Mouse (Mus musculus): ENCODE results near the gene Lrrc45.
A peak's percentile ranks its signal among the peaks of the same experiment; 100 is the strongest.
"Not testable (repeated sequence)": the region's sequence is repeated elsewhere in the genome, so short reads cannot be mapped to it uniquely, and the experiment has no call there.

Lrrc45 gene

DNA sequence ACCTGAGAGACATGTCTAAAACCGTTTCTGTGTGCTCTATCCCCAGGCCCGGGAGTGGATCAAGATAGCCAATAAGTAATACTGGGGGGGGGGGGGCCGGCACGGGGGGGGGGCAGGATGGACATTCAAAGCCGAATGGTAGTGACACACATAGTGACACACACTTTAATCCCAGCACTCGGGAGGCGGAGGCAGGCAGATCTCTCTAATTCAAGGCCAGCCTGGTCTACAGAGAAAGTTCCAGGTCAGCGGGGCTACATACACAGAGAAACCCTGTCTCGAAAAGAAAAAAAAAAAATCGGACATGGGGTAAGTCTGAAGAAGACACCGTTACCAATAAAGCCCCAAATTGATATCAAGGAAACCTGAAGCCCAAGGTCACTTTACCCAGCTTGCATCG, 13.8 kb downstream of the Lrrc45 start:
- DNase-seq (ENCODE audit: low spot score), result no peak

DNA sequence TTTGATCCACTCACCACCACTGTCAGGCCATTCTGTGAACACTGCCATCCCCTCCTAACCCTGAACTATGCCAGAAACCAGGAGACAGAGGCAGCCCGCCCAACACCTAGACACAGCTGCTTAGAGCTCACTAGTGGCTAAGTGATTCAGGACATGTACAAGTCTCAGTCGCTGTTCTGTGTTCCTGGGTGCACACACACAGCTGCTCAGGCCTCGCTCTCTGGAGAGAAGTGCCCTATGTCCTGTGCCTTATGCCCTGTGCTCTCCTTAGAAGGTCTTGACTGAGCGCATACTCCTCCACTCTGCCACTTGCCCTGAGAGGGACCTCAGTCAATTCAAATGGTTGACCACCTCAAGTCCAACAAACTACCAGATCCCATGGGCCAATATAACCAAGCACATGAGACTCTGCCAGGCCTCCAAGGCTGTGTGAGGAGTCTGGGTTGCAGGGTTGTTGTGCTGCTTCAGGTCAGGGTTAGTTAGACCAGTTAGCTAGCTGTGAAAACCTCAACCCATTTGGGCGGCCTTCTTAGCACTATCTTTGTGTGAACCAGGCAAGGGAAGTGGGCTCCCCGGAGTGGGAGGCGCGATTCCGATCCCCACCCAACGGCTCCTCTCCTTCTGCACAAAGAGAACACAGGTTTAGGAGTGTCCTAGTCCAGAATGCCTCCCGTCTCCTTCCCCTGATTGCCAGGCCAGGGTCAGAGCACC, 15.0 kb downstream of the Lrrc45 start:
- DNase-seq (ENCODE audit: low spot score), result no peak

DNA sequence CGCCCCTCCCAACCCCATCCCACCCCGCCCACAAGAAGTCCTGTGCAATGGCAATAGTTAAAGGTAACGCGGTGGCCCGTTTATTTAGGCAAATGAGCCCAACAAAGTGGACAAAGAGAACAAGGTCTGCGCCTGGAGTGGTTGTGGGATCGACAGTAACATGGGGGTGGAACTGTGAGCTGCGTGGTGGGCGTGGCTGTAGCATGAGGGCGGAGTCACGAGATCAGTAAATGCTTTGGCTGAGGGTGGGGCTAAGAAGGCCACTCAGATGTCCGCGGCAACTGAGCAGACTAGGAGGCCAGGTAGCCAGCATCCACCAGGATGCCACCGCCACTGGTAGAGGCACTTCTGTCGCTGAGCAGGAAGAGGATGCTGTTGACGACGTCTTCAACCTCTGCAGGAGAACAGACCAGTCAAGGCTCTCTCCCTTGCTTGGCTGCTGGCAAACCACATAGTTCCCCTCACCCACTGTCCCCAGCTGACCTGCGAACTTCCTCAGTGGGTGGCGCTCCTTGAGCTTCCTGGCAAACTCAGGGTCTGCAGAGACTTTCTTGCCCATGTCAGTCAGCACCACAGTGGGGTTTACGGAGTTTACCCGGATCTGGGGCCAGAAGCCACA, 15.8 kb downstream of the Lrrc45 start:
- DNase-seq (ENCODE audit: low spot score), result not testable (repeated sequence)

DNA sequence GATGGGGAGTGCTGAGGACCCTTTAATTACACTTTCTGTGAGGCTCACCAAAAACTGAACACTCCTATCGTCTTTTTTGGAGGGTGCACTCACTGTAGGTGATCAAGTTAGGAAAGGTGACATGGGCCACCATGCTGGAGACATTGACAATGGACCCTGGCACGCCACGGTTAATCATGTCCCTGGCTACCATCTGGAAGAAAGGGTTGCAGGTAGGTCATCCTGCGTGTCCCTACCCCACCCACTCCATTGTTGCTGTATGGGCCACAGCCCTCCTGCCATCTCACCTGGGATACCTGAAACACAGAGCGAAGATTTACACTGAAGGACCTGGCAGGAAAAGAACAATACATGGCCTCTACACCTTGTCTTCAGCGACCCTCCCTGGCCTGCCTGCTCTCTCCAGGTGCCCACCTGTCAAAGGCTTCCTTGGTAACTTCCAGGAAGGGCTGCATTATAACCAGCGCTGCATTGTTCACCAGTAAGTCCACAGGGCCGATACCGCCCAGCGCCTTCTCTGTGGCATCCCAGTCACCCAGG, 16.7 kb downstream of the Lrrc45 start:
- DNase-seq (ENCODE audit: low spot score), result no peak

DNA sequence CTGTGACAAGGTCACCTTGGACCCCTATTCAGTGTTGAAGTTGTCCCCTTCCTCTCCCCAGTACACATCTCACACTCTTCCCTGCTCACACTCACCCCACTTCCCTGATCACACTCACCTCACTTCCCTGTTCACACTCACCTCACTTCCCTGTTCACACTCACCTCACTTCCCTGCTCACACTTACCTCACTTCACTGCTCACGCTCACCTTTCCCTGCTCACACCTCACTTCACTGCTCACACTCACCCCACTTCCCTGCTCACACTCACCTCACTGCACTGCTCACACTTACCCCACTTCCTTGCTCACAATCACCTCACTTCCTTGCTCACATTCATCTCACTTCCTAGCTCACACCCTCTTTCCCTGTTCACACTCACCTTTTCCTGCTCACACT, 17.7 kb downstream of the Lrrc45 start:
- DNase-seq (ENCODE audit: low spot score), result no peak

DNA sequence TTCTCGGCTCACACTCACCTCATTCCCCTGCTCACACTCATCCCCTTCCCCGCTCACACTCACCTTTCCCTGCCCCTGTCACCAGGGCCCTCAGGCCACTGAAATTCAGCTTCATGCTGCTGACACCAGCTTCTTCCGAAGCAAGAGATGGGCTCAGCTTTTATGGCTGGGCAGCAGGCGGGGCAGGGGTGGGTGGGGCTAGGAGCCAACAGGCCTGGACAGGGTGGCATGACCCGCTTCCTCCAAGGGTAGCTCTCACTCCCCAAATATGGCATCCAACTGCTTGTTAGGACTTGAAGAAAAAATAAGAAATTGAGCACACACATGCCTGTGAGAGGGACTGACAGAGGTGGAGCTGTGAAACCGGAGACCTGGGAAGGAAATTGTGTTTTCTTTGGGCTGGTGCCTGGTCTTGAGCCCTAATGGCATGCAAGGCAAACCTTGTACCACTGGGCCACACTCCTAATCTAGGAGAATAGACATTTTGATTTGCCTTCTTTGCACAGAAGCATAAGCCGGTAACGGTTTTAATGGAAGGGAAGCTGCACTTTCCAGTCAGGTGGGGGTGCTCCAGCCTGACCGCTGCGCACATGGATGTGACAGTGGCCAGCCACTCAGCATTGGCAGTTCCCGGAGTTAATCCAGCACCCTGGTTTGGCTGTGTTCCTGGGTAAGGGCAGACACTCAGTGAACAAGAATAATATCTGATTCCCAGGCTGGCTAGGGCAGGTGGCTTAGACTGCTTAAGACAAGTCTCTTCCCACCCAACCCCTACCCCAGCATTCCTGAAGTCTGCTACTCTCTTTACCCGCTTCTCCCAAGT, 18.3 kb downstream of the Lrrc45 start, which contains the start of gene Cbr2:
TSS of gene Cbr2 (minus strand) at position 257 of the 823 bp plus-strand sequence.
- DNase-seq (ENCODE audit: low spot score), result no peak

DNA sequence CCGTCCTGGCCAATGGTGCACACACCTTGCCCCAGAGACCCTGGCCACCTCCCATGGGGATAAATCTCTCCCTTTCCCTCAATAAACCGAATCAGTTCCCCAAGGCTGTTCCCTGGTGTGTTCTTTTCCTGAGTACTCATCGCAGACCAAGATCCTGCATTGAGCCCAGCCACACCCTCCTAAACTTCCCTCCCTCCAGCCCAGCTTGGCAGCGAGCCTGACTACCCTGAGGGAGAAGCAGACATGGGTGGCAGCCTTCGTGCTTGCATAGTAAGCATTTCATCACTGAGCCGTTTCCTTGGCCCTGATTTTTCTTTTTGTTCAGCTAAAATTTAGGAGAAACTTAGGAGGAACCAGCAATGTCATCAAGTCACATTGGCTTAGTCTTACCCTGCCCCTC, 19.8 kb downstream of the Lrrc45 start:
- DNase-seq (ENCODE audit: low spot score), result peak; percentile 57

DNA sequence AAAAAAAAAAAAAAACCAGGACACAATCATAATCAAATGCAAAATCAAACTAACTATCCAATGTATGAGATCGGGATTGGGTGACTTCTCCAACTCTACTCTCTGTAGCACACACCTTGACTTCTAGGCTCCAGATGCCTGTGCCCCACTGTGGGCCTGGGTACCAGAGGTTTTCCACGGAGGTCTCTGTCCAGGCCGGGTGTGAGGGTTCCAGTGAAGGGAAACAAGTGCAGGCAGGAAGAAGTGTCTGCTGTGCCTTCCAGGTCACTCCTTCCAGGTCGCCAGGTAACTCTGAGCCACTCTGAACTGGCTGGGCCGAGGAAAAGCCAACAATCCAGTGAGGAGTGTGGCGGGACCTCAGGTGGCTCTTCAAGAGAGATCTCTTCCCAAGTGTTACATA, 22.7 kb downstream of the Lrrc45 start:
- no peak for DNase-seq (ENCODE audit: low spot score)

DNA sequence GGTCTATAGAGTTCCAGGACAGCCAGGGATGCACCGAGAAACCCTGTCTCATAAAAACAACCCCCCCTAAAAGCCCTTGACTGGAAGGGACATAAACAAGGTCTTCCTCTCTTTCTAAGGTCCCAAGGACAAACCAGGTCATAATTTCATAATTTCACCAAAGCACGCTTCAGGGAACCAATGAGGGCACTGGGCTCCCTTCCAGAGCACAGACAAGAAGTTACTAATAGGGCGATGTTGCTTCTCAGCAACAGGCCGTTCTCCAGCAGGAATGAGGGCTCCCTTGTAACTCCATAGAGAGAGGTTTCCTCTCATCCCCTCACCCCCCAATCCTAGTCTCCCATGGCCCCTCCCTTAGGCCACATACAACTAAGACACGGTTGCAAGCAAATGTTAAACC, 27.3 kb downstream of the Lrrc45 start:
- no peak for DNase-seq (ENCODE audit: low spot score)

DNA sequence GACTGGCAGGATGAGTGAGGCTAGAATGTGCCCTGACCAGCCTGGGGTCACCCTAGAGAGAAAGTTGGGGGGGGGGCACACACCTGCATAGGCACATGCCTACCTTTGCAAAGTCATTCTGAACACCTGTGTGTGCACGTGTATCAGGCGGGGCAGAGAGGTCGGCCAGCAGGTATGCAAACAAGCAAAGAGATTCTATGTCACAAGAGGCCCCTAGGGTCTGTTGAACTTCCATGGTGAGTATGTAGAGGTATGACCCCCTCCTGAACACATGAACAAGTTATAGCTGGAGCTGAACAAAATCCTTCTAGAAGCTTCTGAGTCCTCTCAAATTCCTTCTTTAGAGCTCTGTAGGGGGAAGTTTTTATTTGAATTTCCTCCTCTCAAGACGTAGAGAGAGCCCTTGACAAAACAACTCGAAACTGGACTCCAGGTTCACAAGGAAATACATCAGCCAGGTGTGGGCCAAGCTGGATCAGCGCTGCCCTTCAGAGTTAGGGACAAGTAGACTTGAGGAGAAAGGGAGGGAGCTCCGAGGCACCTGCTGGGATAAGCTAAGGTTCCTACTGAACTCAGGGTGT, 30.5 kb downstream of the Lrrc45 start:
- DNase-seq (ENCODE audit: low spot score), result no peak

DNA sequence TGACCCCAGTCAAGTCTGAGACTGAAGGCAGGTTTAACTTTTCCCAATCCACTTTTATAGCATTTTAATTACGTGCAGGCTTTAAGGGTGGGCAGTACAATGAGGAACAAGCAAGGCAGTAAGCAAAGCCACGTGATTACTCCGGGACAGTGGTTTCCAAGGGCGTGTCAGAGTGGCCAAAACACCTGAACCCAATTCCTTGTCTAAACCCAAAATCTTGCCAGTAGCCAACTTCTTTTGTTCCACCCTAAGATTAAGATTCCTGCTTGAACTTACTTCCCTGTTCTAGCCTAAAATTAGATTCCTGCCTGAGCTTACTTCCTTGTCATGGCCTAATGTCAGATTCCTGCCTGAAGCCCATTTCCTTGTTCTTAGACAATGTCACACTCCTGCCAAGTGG, 34.2 kb downstream of the Lrrc45 start:
- DNase-seq (ENCODE audit: low spot score), result no peak

DNA sequence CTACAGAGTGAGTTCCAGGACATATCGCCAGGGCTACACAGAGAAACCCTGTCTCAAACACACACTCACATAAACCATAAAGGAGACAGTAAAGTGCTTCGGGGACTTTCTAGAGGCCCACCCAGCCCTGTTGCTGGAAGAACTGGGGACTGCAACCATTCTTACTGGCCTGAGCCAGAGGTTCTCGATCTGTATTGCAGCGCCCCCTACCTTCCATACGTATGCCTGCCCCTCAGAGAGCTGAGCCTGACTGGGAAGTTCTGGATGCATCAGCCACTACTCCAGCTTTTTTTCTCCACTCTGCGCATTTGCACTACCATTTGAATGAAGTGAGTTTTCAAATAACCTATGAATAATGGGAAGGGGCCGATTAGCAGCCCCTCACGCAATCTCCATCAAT, 35.7 kb downstream of the Lrrc45 start:
- DNase-seq (ENCODE audit: low spot score), result no peak

DNA sequence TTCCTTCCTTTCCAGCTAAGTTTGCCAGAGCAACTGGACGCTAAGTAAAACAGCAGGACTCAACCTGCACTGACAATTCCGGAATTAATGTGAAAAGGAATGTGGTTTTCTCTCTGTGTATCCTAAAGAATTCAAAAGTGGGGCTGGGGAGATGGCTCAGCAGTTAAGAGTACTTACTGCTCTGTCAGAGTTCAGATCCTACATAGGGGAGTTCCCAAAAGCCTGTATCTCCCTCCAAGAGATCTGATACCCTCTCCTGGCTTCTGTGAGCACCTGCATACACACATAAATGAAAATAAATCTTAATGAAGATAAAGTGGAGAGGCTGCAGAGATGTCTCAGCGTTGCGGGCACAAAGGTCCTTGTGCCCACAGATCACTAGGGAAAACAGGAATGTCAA, 37.9 kb downstream of the Lrrc45 start:
- no peak for DNase-seq (ENCODE audit: low spot score)

DNA sequence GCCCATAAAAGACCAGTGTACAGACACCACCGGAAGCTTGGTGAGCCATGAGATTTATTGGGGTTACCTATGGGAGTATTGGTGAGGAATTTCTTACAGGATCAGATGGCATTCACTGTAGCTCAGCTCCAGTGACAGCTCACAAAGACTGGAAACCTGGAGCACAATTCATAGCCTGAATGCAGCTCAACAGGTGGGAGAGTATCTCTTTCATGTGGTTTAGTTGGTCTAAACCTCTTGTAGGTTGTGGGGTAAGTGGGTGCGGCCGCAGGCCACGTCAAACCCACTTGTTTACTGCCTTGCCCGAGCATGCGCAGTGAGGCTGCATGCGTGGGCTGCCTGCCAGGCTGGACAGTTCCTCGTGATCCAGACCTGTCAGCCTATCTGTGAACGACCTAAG, 46.5 kb downstream of the Lrrc45 start:
- no peak for DNase-seq (ENCODE audit: low spot score)

DNA sequence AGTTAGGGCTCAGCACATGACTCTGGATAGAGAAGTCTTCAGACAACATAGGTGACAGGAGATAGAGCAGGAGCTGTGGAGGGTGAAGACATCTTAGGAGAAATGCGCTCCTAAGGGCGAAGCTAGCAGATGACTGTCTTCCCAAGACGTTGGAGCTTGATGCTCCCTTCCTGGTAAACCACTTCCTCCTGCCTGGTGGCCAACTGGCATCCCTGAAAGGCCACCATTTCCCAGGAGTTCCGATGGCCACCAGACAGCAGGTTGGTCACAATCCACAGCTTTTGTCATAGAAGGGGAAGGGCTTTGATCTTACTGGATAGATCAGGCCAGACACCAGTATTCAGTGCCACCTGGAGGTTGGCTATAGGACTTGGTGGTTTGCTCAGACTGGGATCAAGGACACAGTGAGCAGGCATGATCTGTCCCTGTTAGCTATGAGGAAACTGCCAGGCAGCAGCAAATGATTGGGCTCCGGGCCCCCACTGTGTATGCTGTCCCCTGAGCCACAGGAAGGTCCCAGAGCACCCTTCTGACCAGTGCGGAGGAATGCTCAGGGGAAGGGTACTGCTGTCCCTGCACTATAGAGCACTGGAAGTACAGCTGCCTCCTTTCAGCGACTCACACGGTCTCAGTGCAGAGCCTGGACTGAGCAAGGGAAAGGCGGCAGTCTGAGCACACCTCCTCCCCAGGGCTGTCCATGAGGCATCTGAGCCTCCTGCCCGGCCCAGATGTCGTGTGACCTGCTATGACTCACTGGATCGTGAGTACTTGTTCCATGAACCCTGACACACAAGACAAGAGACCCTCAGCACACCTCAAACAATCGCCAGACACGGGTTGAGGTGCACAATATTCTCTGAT, 48.3 kb downstream of the Lrrc45 start:
- DNase-seq (ENCODE audit: low spot score), result no peak

DNA sequence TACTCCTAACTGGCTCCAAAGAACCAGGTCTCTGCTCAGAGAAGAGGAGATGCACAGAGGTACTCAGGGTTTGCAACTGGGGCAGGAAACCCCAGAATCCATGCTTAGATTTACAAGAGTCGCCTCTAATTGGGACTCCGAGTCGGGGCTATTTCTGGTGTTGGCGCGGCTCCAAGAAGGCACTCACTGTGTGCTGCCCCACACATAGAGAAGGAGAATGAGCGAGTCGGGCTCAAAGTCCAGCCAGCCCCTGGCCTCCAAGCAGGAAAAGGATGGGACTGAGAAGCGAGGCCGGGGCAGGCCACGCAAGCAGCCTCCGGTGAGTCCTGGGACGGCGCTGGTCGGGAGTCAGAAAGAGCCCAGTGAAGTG, 48.9 kb downstream of the Lrrc45 start, which contains the start of gene Hmga1b:
TSS of gene Hmga1b (plus strand) at position 123 of the 370 bp plus-strand sequence.
- DNase-seq (ENCODE audit: low spot score), result not testable (repeated sequence)

DNA sequence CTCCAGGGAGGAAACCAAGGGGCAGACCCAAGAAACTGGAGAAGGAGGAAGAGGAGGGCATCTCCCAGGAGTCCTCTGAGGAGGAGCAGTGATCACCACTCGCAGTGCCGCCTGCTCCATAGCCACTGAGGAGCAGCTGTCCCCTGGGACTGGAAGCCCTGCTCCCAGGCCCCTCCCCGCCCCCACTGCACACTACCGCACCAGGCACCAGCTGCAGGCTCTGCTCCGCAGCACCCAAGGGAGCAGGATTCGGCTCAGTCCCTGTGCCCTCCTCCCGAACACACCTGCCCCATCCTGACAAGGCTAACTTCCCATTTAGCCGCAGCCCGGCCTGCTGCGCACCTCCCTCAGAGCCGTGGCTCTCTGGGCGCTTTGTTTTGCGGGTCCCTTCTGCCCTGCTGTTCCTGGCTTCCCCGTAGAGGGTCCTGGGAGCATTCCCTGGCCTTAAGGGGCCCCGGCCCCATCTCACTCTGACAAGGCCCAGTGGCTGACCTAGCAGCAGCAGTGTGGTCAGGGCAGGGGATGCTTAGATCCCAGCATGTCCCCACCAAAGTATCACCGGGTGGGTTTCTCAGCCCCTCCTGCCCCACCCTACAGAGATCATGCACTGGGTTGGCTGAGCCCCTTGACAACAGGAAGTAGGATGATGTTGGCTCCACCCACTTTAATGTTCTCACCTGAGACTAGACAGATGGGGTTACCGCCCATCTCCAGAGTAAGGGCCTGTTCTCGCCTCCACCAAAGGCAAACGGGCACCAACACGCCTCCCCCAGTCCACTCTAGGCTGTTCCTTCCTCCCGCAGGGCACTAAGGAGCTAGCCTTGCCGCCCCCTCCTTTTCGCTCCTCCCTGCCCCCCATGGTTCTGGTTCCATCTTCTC, 49.6 kb downstream of the Lrrc45 start:
- DNase-seq (ENCODE audit: low spot score), result not testable (repeated sequence)

DNA sequence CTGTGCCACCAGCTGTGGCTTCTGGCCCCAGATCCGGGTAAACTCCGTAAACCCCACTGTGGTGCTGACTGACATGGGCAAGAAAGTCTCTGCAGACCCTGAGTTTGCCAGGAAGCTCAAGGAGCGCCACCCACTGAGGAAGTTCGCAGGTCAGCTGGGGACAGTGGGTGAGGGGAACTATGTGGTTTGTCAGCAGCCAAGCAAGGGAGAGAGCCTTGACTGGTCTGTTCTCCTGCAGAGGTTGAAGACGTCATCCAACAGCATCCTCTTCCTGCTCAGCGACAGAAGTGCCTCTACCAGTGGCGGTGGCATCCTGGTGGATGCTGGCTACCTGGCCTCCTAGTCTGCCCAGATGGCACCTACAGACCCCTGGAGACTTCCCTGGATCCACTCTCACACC, 53.3 kb downstream of the Lrrc45 start:
- DNase-seq (ENCODE audit: low spot score), result not testable (repeated sequence)

DNA sequence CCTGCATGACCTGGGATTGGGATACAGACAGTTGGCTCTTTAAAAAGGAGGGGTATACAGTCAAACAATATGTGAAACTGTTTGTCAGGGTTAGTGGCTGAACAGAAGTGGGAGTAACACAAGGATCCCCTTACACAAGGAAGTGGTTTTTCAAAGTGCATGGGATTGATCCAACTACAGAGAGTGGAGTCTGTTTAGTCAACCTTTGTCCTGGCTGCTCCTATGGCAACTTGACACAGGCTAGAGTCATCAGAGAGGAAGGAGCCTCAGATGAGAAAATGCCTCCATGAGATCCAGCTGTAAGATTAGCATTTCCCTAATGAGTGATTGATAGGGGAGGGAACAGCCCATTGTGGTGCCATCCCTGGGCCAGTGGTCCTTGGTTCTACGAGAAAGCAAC, 54.5 kb downstream of the Lrrc45 start:
- no peak for DNase-seq (ENCODE audit: low spot score)

All from ovary, adult 18-20 months (tissue).